20 mouse cellular contexts compared by ENCODE assay signal in the genomic region with DNA sequence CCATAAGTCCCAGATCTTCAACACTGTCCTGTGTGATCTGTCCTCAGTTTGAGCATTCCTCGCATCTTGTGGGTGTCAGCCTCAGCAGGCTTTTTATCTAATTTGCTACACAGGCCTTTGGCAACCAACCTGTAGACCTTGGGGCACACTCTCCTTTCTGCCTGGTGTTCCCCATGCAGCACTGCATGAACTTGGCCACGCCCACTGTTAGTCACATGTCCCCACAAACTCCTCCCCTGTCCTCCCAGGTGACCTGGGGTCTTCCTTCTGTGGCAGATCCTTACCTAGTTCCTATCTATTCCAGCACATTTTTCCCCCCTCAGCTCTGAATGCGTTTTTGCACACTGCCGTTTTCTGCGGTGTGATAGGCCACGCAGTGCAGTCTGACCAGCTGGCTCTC. TPM values are rescaled to one million over a fixed set of nuclear protein-coding genes. Genes with fewer than 3 reads are reported as not detected.
DNase-seq lines count a peak whose midpoint lies in the region; ATAC-seq and TF ChIP-seq lines count a peak whose summit lies in the region.
"Had no signal": no experiment of that assay in that cellular context is flagged by ENCODE, and none has a peak within 500 bp of the region (broad histone marks: within the 10 kb centered on the region; RNA-seq: fewer than 3 reads in every experiment).

No protein-coding gene starts in this region.

- 91% methylated on average over 6 of the region's 6 CpGs for WGBS in midbrain, embryonic 16.5 days
- 89% methylated on average over 6 of the region's 6 CpGs for WGBS in midbrain, embryonic 14.5 days

- no peak overlapping the region for H3K27ac ChIP-seq in midbrain, embryonic 16.5 days (ENCODE audit: low read length)
- H3K27ac ChIP-seq in midbrain, embryonic 14.5 days (replicated peaks; ENCODE audit: low read depth, low read length), result no peak overlapping the region
- no peak overlapping the region for H3K27ac ChIP-seq in ES-Bruce4 (ENCODE audit: insufficient read depth, low read length)
- H3K27ac ChIP-seq: embryonic facial prominence, embryonic 12.5 days; forebrain, embryonic 15.5 days; hindbrain, embryonic 13.5 days had no signal

- DNase-seq in midbrain, embryonic 14.5 days, result no peak
- DNase-seq in R1 (ENCODE audit: low read depth, low spot score), result peak; percentile 86
- DNase-seq in testis, postnatal 14 days (ENCODE audit: low spot score), result peak; percentile 15
- no peak for DNase-seq in urinary bladder, postnatal 36 days (ENCODE audit: low spot score in 2 of 2)
- DNase-seq in embryo, embryonic 10 days (ENCODE audit: low spot score), result no peak
- DNase-seq: adrenal gland, adult 8-10 months; cerebellum, adult 11 months; cerebellum, adult 8-10 months; cerebellum, postnatal 14 days; gastrocnemius, postnatal 36 days; heart, postnatal 10 days; heart, postnatal 4 days had no signal

- ATAC-seq in midbrain, embryonic 16.5 days, result peak; percentile 40; the same call in 1 of the 2 replicates
- no peak for ATAC-seq in midbrain, embryonic 14.5 days (ENCODE audit: low FRiP score, low TSS enrichment)
- ATAC-seq: CD4-positive, CD25-positive, alpha-beta regulatory T cell, adult 4 months; forebrain, embryonic 15.5 days; intestine, postnatal 0 days had no signal

- peaks cover 5% of the 10 kb centered on the region; the same call in 1 of the 2 replicates for H3K4me1 ChIP-seq in midbrain, embryonic 16.5 days (ENCODE audit: control insufficient read depth, insufficient read depth, low read length)
- no peaks in the 10 kb centered on the region for H3K4me1 ChIP-seq in midbrain, embryonic 14.5 days (ENCODE audit: control insufficient read depth, insufficient read depth, low read length)
- no peaks in the 10 kb centered on the region for H3K4me1 ChIP-seq in ES-Bruce4 (ENCODE audit: control insufficient read depth, insufficient read depth, low read length)
- H3K4me1 ChIP-seq: embryonic facial prominence, embryonic 12.5 days had no signal

- H3K4me3 ChIP-seq in midbrain, embryonic 16.5 days (ENCODE audit: low read depth, low read length), result no peak overlapping the region
- H3K4me3 ChIP-seq in midbrain, embryonic 14.5 days (replicated peaks; ENCODE audit: low read depth, low read length), result no peak overlapping the region
- H3K4me3 ChIP-seq in ES-Bruce4 (ENCODE audit: low read depth, low read length), result peak overlapping the region; percentile 12; the same call in 1 of the 2 replicates
- H3K4me3 ChIP-seq: embryonic facial prominence, embryonic 12.5 days; forebrain, embryonic 15.5 days; hindbrain, embryonic 13.5 days had no signal

- no peaks in the 10 kb centered on the region for H3K36me3 ChIP-seq in midbrain, embryonic 16.5 days (ENCODE audit: control insufficient read depth, insufficient read depth, low read length)
- H3K36me3 ChIP-seq in midbrain, embryonic 14.5 days (ENCODE audit: control insufficient read depth, insufficient read depth, low read length), result no peaks in the 10 kb centered on the region
- H3K36me3 ChIP-seq in ES-Bruce4 (ENCODE audit: control insufficient read depth, insufficient read depth, low read length, poor library complexity, severe bottlenecking), result no peaks in the 10 kb centered on the region
- H3K36me3 ChIP-seq: embryonic facial prominence, embryonic 12.5 days; forebrain, embryonic 15.5 days; G1E; hindbrain, embryonic 13.5 days had no signal

- TF ChIP-seq EP300 in ES-Bruce4 (IDR thresholded peaks at IDR 0.05; ENCODE audit: insufficient read depth, low read depth, low read length), result no peak

- no peak for TF ChIP-seq CTCF in ES-Bruce4 (IDR thresholded peaks at IDR 0.05; ENCODE audit: low read depth, low read length)

- H3K9me3 ChIP-seq in midbrain, embryonic 16.5 days (replicated peaks; ENCODE audit: control insufficient read depth, low read length, poor library complexity, severe bottlenecking), result no peaks in the 10 kb centered on the region
- H3K9me3 ChIP-seq in midbrain, embryonic 14.5 days (ENCODE audit: control insufficient read depth, low read length), result no peaks in the 10 kb centered on the region
- H3K9me3 ChIP-seq in ES-Bruce4 (replicated peaks; ENCODE audit: control insufficient read depth, insufficient read depth, low read length, poor library complexity, severe bottlenecking), result no peaks in the 10 kb centered on the region
- H3K9me3 ChIP-seq: embryonic facial prominence, embryonic 12.5 days; forebrain, embryonic 15.5 days; hindbrain, embryonic 13.5 days had no signal

- no peaks in the 10 kb centered on the region for H3K27me3 ChIP-seq in midbrain, embryonic 16.5 days (ENCODE audit: control insufficient read depth, insufficient read depth, low read depth, low read length)
- H3K27me3 ChIP-seq in midbrain, embryonic 14.5 days (ENCODE audit: control insufficient read depth, insufficient read depth, low read length), result no peaks in the 10 kb centered on the region
- H3K27me3 ChIP-seq in ES-Bruce4 (ENCODE audit: control insufficient read depth, insufficient read depth, low read length, poor library complexity, severe bottlenecking), result no peaks in the 10 kb centered on the region
- H3K27me3 ChIP-seq: embryonic facial prominence, embryonic 12.5 days; forebrain, embryonic 15.5 days; hindbrain, embryonic 13.5 days had no signal

- no peak overlapping the region for H3K9ac ChIP-seq in midbrain, embryonic 16.5 days (ENCODE audit: low read depth, low read length)
- H3K9ac ChIP-seq in midbrain, embryonic 14.5 days (replicated peaks; ENCODE audit: low read length), result no peak overlapping the region
- H3K9ac ChIP-seq in ES-Bruce4 (ENCODE audit: low read depth, poor library complexity, severe bottlenecking), result no peak overlapping the region
- H3K9ac ChIP-seq: embryonic facial prominence, embryonic 12.5 days; forebrain, embryonic 15.5 days; hindbrain, embryonic 13.5 days had no signal

- no peak overlapping the region for H3K4me2 ChIP-seq in midbrain, embryonic 16.5 days (ENCODE audit: low read length)
- H3K4me2 ChIP-seq in midbrain, embryonic 14.5 days (ENCODE audit: low read length), result no peak overlapping the region
- H3K4me2 ChIP-seq: embryonic facial prominence, embryonic 12.5 days; forebrain, embryonic 15.5 days; hindbrain, embryonic 13.5 days had no signal

- no peak for TF ChIP-seq POLR2A in ES-Bruce4 (IDR thresholded peaks at IDR 0.05; ENCODE audit: insufficient read depth, low read length)

RNA-seq across cellular contexts. Expression of gene Ank3, which starts 55.0 kb away (rescaled TPM):
- polyA plus RNA-seq in midbrain, embryonic 16.5 days (2015; fragmentation: Nextera tagmentation; extraction: Ambion mirVana), result 86.7 and 102 TPM in 2 replicates
- 139 and 150 TPM in 2 replicates for polyA plus RNA-seq in midbrain, embryonic 14.5 days (2014; fragmentation: Nextera tagmentation; extraction: Ambion mirVana)
- 52.3 and 61.0 TPM in 2 replicates for polyA plus RNA-seq in ES-Bruce4 (2011; ENCODE audit: insufficient read depth, insufficient read length, low read depth, missing spikeins)
- polyA plus RNA-seq: G1E had no signal

Comparison
In these comparisons a context has a peak if more than half of its experiments do, and no peak if none do; other contexts are left out.
1. DNase-seq: peak in R1 (single experiment) and testis, postnatal 14 days (single experiment); none in midbrain, embryonic 14.5 days (single experiment), urinary bladder, postnatal 36 days (0 of 2) and embryo, embryonic 10 days (single experiment).